ENCODE assay signal across 8 mouse cellular contexts in genomic region chr8:57651357-57651688, GRCm38 (mm10). TPM values are rescaled to one million over a fixed set of nuclear protein-coding genes. Genes with fewer than 3 reads are reported as not detected.
DNase-seq lines count a peak whose midpoint lies in the region; ATAC-seq and TF ChIP-seq lines count a peak whose summit lies in the region.

No protein-coding gene starts in this region.

- H3K4me3 ChIP-seq in kidney, embryonic 14.5 days (ENCODE audit: low read length) = peak overlapping the region; percentile 93
- peak overlapping the region; percentile 71 for H3K4me3 ChIP-seq in bone marrow, adult 2 months (replicated peaks; ENCODE audit: control insufficient read depth, low read depth, low read length)
- H3K4me3 ChIP-seq in hindbrain, embryonic 11.5 days (ENCODE audit: low read depth, low read length) = peak overlapping the region; percentile 90
- H3K4me3 ChIP-seq in midbrain, embryonic 12.5 days = peak overlapping the region; percentile 90

- H3K27me3 ChIP-seq in kidney, embryonic 14.5 days (ENCODE audit: control insufficient read depth, insufficient read depth, low read length) = no peaks in the 10 kb centered on the region
- H3K27me3 ChIP-seq in hindbrain, embryonic 11.5 days (ENCODE audit: control insufficient read depth, insufficient read depth, low read length) = no peaks in the 10 kb centered on the region
- peaks cover 12% of the 10 kb centered on the region for H3K27me3 ChIP-seq in midbrain, embryonic 12.5 days

- H3K27ac ChIP-seq in kidney, embryonic 14.5 days (ENCODE audit: low read depth, low read length) = peak overlapping the region; percentile 98
- no peak overlapping the region for H3K27ac ChIP-seq in bone marrow, adult 2 months (ENCODE audit: control insufficient read depth, insufficient read depth, low read depth, low read length, poor library complexity)
- no peak overlapping the region for H3K27ac ChIP-seq in hindbrain, embryonic 11.5 days (ENCODE audit: low read depth, low read length)
- peak overlapping the region; percentile 92 for H3K27ac ChIP-seq in midbrain, embryonic 12.5 days (replicated peaks)

- no peak; the same call in 1 of the 2 replicates for ATAC-seq in kidney, embryonic 14.5 days (ENCODE audit: low FRiP score, low TSS enrichment)
- no peak for ATAC-seq in hindbrain, embryonic 11.5 days (ENCODE audit: low FRiP score)
- ATAC-seq in midbrain, embryonic 12.5 days (ENCODE audit: low FRiP score, low read depth) = no peak; the same call in 1 of the 2 replicates

- H3K36me3 ChIP-seq in kidney, embryonic 14.5 days (ENCODE audit: control insufficient read depth, insufficient read depth, low read length) = no peaks in the 10 kb centered on the region
- no peaks in the 10 kb centered on the region for H3K36me3 ChIP-seq in hindbrain, embryonic 11.5 days (ENCODE audit: control insufficient read depth, insufficient read depth, low read length)
- H3K36me3 ChIP-seq in midbrain, embryonic 12.5 days = no peaks in the 10 kb centered on the region

- no peak for TF ChIP-seq CTCF in bone marrow, adult 2 months (IDR thresholded peaks at IDR 0.05; ENCODE audit: control insufficient read depth, insufficient read depth, low read length)

- no peaks in the 10 kb centered on the region for H3K9me3 ChIP-seq in kidney, embryonic 14.5 days (ENCODE audit: control insufficient read depth, low read length)
- no peaks in the 10 kb centered on the region for H3K9me3 ChIP-seq in hindbrain, embryonic 11.5 days (ENCODE audit: control insufficient read depth, low read length)
- no peaks in the 10 kb centered on the region for H3K9me3 ChIP-seq in midbrain, embryonic 12.5 days

- no peak for TF ChIP-seq POLR2A in bone marrow, adult 2 months (IDR thresholded peaks at IDR 0.05; ENCODE audit: borderline replicate concordance, control insufficient read depth, low read depth, low read length)

- H3K4me2 ChIP-seq in kidney, embryonic 14.5 days (replicated peaks; ENCODE audit: low read depth, low read length) = peak overlapping the region; percentile 82
- peak overlapping the region; percentile 92 for H3K4me2 ChIP-seq in hindbrain, embryonic 11.5 days (replicated peaks; ENCODE audit: low read depth, low read length)
- H3K4me2 ChIP-seq in midbrain, embryonic 12.5 days (replicated peaks) = peak overlapping the region; percentile 94

- peak overlapping the region; percentile 98 for H3K9ac ChIP-seq in kidney, embryonic 14.5 days (ENCODE audit: low read depth, low read length)
- H3K9ac ChIP-seq in hindbrain, embryonic 11.5 days (ENCODE audit: low read depth, low read length) = peak overlapping the region; percentile 95
- peak overlapping the region; percentile 95 for H3K9ac ChIP-seq in midbrain, embryonic 12.5 days (replicated peaks)

- under 1% methylated on average over 8 of the region's 8 CpGs for WGBS in kidney, embryonic 14.5 days
- WGBS in bone marrow, adult 2 months = under 1% methylated on average over 8 of the region's 8 CpGs
- WGBS in hindbrain, embryonic 11.5 days = 1% methylated on average over 8 of the region's 8 CpGs
- 1% methylated on average over 8 of the region's 8 CpGs for WGBS in midbrain, embryonic 12.5 days

- DNase-seq in kidney, adult 9 months = no peak
- no peak for DNase-seq in hindbrain, embryonic 11.5 days (ENCODE audit: low spot score)
- DNase-seq in left cerebral cortex, postnatal 14 days (ENCODE audit: low spot score in 2 of 2) = no peak
- no peak for DNase-seq in cerebellum, adult 9-10 months
- no peak for DNase-seq in testis, postnatal 14 days (ENCODE audit: low spot score)

- peaks cover 19% of the 10 kb centered on the region for H3K4me1 ChIP-seq in kidney, embryonic 14.5 days (ENCODE audit: control insufficient read depth, insufficient read depth, low read length)
- no peaks in the 10 kb centered on the region; the same call in 1 of the 2 replicates for H3K4me1 ChIP-seq in bone marrow, adult 2 months (ENCODE audit: control insufficient read depth, insufficient read depth, low read length)
- H3K4me1 ChIP-seq in hindbrain, embryonic 11.5 days (replicated peaks; ENCODE audit: control insufficient read depth, insufficient read depth, low read length) = no peaks in the 10 kb centered on the region
- peaks cover 15% of the 10 kb centered on the region for H3K4me1 ChIP-seq in midbrain, embryonic 12.5 days

- intact Hi-C loops in left cerebral cortex, postnatal 14 days (cut with DNase I) = loop anchor here (5.0 kb wide), 2 partner anchors 79 to 141 kb away; no protein-coding TSS in a partner anchor

RNA-seq across cellular contexts. Expression of gene Galnt7, which starts 1.5 kb away (rescaled TPM):
- 15.8 and 25.6 TPM in 2 replicates for polyA plus RNA-seq in kidney, embryonic 14.5 days (2014; fragmentation: Nextera tagmentation; extraction: Ambion mirVana)
- polyA plus RNA-seq in bone marrow, adult 2 months (2011; ENCODE audit: insufficient read depth, insufficient read length, low replicate concordance, missing spikeins) = 2.4 and 5.2 TPM in 2 replicates
- polyA plus RNA-seq in hindbrain, embryonic 11.5 days (2014; fragmentation: Nextera tagmentation; extraction: Ambion mirVana) = 17.3 and 19.3 TPM in 2 replicates
- 14.5 and 15.0 TPM in 2 replicates for polyA plus RNA-seq in midbrain, embryonic 12.5 days (2016; fragmentation: Nextera tagmentation; extraction: Ambion mirVana)
- 1 to 10 TPM; 8.1 to 8.3 TPM for total RNA-seq in left cerebral cortex, postnatal 14 days (2021)

Comparison
In these comparisons a context has a peak if more than half of its experiments do, and no peak if none do; other contexts are left out.
1. H3K27ac ChIP-seq: peak in kidney, embryonic 14.5 days (single experiment) and midbrain, embryonic 12.5 days (single experiment); none in bone marrow, adult 2 months (single experiment) and hindbrain, embryonic 11.5 days (single experiment).
2. Peak in every context shown above with its lines, with median percentiles within 50 percentile points of each other: H3K4me2 ChIP-seq, H3K4me3 ChIP-seq and H3K9ac ChIP-seq.